Mouse (Mus musculus) liver, embryonic 14.5 days (tissue): Measurements from ENCODE around the gene Klk9. TPM values are rescaled to one million over a fixed set of nuclear protein-coding genes. Genes with fewer than 3 reads are reported as not detected.

Experiments
- ATAC-seq: fragments of 200-750 bp; cut with Nextera tagmentation; 2 replicates; pipeline ENCODE4 v1.8.0; 2017; ENCODE audit warnings: moderate number of reproducible peaks, mild to moderate bottlenecking, moderate library complexity; ENCODE audit not compliant: insufficient read depth
- DNase-seq, 3 experiments: peaks; one replicate each; pipeline ENCODE4 v3.0.0-alpha.2; 2012 to 2013; ENCODE audit warnings: low read depth in 3 of 3, low spot score in 3 of 3
- H3K27ac ChIP-seq: fragments of 300-500 bp; sonication (generic); 2 replicates; pipeline ENCODE4 v1.5.1; 2014; ENCODE audit warnings: moderate library complexity, mild to moderate bottlenecking, control low read depth, inconsistent platforms
- H3K27me3 ChIP-seq: fragments of 300-500 bp; sonication (generic); 2 replicates; pipeline ENCODE4 v1.6.1; 2014; ENCODE audit warnings: mild to moderate bottlenecking, low read length, moderate library complexity; ENCODE audit not compliant: control insufficient read depth, insufficient read depth
- H3K36me3 ChIP-seq: fragments of 300-500 bp; sonication (generic); replicated peaks from 2 replicates; pipeline ENCODE4 v1.6.1; 2014; ENCODE audit warnings: low read depth; ENCODE audit not compliant: control insufficient read depth, insufficient read depth
- H3K4me1 ChIP-seq, 2 experiments: fragments of 200-500 bp in 1 of 2; fragments of 300-500 bp in 1 of 2; sonication (generic) in 1 of 2; replicated peaks; 2 replicates each; pipeline ENCODE4 v1.6.1; 2012 to 2014; ENCODE audit warnings: antibody characterized with exemption in 1 of 2, inconsistent platforms in 1 of 2, low read length in 1 of 2; ENCODE audit not compliant: control insufficient read depth in 2 of 2, insufficient read depth in 2 of 2
- H3K4me2 ChIP-seq: fragments of 300-500 bp; sonication (generic); 2 replicates; pipeline ENCODE4 v1.6.1; 2014; ENCODE audit warnings: low read depth, mild to moderate bottlenecking, control low read depth, moderate library complexity
- H3K4me3 ChIP-seq, 2 experiments: fragments of 200-500 bp in 1 of 2; fragments of 300-500 bp in 1 of 2; sonication (generic) in 1 of 2; 2 replicates each; pipeline ENCODE4 v1.5.1; 2012 to 2014; ENCODE audit warnings: low read depth in 2 of 2, low read length in 2 of 2, mild to moderate bottlenecking in 2 of 2, control low read depth in 1 of 2, inconsistent platforms in 1 of 2, moderate library complexity in 1 of 2; ENCODE audit not compliant: insufficient read depth in 1 of 2
- H3K9ac ChIP-seq: fragments of 300-500 bp; sonication (generic); replicated peaks from 2 replicates; pipeline ENCODE4 v1.6.1; 2014; ENCODE audit warnings: mild to moderate bottlenecking, control low read depth, moderate library complexity
- H3K9me3 ChIP-seq: fragments of 300-500 bp; sonication (generic); 2 replicates; pipeline ENCODE4 v1.6.1; 2016; ENCODE audit warnings: low read length, mixed read lengths; ENCODE audit not compliant: control insufficient read depth
- CTCF ChIP-seq: IDR thresholded peaks from 2 replicates; pipeline ENCODE4 v1.5.1; 2016; ENCODE audit warnings: antibody characterized with exemption, low read depth, control low read depth
- EP300 ChIP-seq: IDR thresholded peaks from 2 replicates; pipeline ENCODE4 v1.6.1; 2016; ENCODE audit warnings: antibody characterized with exemption, low read depth
- WGBS: fragments of 180-500 bp; shearing (Covaris S2); extraction: QIAGEN DNeasy Blood & Tissue Kit; methylation state at CpG from one replicate; pipeline ENCODE4 v1.1.7; 2014; ENCODE audit not compliant: insufficient replicate concordance; 5-methylcytosine and 5-hydroxymethylcytosine counted together
- polyA plus RNA-seq, 2 experiments: library from polyadenylated mRNA; depleted of rRNA in 1 of 2; stranded (reverse) in 1 of 2; unstranded in 1 of 2; fragments of >200 nt; fragmentation: Nextera tagmentation in 1 of 2; extraction: Ambion mirVana in 1 of 2; gene quantifications; 2 replicates each; pipeline versions ENCODE4 v1.2.1 to v1.2.3; 2012 to 2014

Klk9 gene
- polyA plus RNA-seq, 2 experiments = not detected

- 47% methylated on average over 3 of the region's 3 CpGs for WGBS
- no peak overlapping the region for H3K4me3 ChIP-seq
- ATAC-seq = no peak
Measured at GRCm38 (mm10) chr7:43788096-43788495, 3.6 kb upstream of the Klk9 start.

DNA sequence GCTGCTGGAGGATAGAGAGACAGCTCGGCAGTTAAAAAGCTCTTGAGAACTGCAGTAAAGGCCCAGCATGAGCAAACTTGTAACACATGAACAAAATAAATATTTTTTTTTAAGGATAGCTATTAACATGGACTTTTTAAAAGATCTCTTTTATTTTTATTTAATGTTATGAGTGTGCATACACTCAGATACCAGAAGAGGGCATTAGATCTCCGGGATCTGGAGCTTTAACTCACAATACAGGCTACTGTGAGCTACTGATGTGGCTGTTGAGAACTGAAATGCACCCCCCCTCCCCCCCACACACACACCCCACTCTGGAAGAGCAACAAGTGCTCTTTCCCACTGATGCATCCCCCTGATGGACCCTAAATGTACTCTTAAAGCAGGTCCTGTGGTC lies 2.4 kb upstream of the Klk9 start:
- ATAC-seq (no peak), DNase-seq (no peak)
- 32% methylated on average over 2 of the region's 2 CpGs for WGBS
- no peak overlapping the region for H3K9ac ChIP-seq
- H3K9me3 ChIP-seq = no peaks in the 10 kb centered on the region
- H3K4me3 ChIP-seq = no peak overlapping the region
- no peak overlapping the region for H3K4me2 ChIP-seq
- H3K4me1 ChIP-seq = no peaks in the 10 kb centered on the region
- H3K27me3 ChIP-seq = no peaks in the 10 kb centered on the region
- TF ChIP-seq CTCF (no peak), EP300 (no peak)
- no peaks in the 10 kb centered on the region for H3K36me3 ChIP-seq
- no peak overlapping the region for H3K27ac ChIP-seq

More at GRCm38 (mm10) chr7:43788096-43788495, 3.6 kb upstream of the Klk9 start:
- Histone ChIP-seq H3K9me3 (no peaks in the 10 kb centered on the region), H3K9ac (no peak overlapping the region), H3K4me1 (no peaks in the 10 kb centered on the region), H3K27ac (no peak overlapping the region), H3K36me3 (no peaks in the 10 kb centered on the region), H3K27me3 (no peaks in the 10 kb centered on the region), H3K4me2 (no peak overlapping the region)
- DNase-seq = no peak
- TF ChIP-seq EP300 (no peak), CTCF (no peak)

- no peak overlapping the region for H3K4me3 ChIP-seq
- no peak overlapping the region for H3K9ac ChIP-seq
- H3K36me3 ChIP-seq = no peaks in the 10 kb centered on the region
- H3K27me3 ChIP-seq = peaks cover 15% of the 10 kb centered on the region
- ATAC-seq = no peak
- no peaks in the 10 kb centered on the region for H3K4me1 ChIP-seq
- no peak overlapping the region for H3K27ac ChIP-seq
- 11% methylated on average over 8 of the region's 8 CpGs for WGBS
- no peak for TF ChIP-seq CTCF
- TF ChIP-seq EP300 = no peak
- no peaks in the 10 kb centered on the region for H3K9me3 ChIP-seq
- no peak for DNase-seq
- H3K4me2 ChIP-seq = peak overlapping the region; percentile 59; the same call in 1 of the 2 replicates
Measured at GRCm38 (mm10) chr7:43796355-43796754, 4.7 kb downstream of the Klk9 start.

DNA sequence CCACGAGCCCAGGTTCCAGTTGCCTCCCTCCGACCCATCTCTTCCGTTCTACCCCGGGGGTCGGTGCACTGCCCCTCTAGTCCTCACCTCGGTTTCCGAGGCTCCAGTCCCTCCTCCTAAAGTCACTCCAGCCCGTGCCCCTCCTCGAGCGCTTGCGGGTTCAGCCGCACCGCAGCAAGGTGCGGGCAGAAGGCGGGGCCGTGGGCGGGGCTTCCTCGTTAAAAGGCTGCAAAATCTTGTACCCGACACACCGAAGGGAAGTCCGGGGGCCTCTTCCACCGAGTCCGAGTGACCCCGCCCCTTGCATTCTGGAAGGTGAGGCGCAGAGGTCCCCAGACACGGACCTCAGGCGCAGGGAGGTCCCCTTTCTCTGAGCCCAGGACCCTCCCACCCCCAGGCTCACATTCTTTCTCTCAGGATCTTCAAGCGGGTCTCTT lies 5.7 kb downstream of the Klk9 start, which contains the start of gene Klk8:
Klk8 (plus strand) TSS at position 245 of the 437 bp plus-strand sequence.
- ATAC-seq = no peak
- peak within 1 kb of the TSS; percentile 59 for H3K4me2 ChIP-seq
- WGBS = under 1% methylated on average over 28 of the region's 28 CpGs
- H3K9me3 ChIP-seq = no peaks in the 10 kb centered on the region
- H3K27me3 ChIP-seq = peaks cover 15% of the 10 kb centered on the region
- peak within 1 kb of the TSS; percentile 19 to 45 for H3K4me3 ChIP-seq
- TF ChIP-seq EP300 = no peak
- no peak for TF ChIP-seq CTCF
- H3K9ac ChIP-seq = no peak within 1 kb of the TSS
- no peak for DNase-seq
- H3K36me3 ChIP-seq = no peaks in the 10 kb centered on the region
- H3K4me1 ChIP-seq = no peaks in the 10 kb centered on the region
- H3K27ac ChIP-seq = no peak within 1 kb of the TSS

GRCm38 (mm10) chr7:43797844-43798462 lies 6.3 kb downstream of the Klk9 start:
- TF ChIP-seq CTCF (no peak), EP300 (no peak)
- DNase-seq (no peak), ATAC-seq (no peak)
- Histone ChIP-seq H3K4me3 (peak overlapping the region in 1 of 2 experiments; percentile 45; a peak in 2 of 4 replicates), H3K4me2 (peak overlapping the region; percentile 59), H3K27me3 (peaks cover 15% of the 10 kb centered on the region), H3K9ac (no peak overlapping the region), H3K27ac (no peak overlapping the region), H3K4me1 (no peaks in the 10 kb centered on the region), H3K9me3 (no peaks in the 10 kb centered on the region), H3K36me3 (no peaks in the 10 kb centered on the region)
- WGBS = 4% methylated on average over 13 of the region's 13 CpGs
